Mouse (Mus musculus) CH12.LX (cell line): ENCODE measurements around the gene Pced1b. TPM values are rescaled to one million over a fixed set of nuclear protein-coding genes. Genes with fewer than 3 reads are reported as not detected.

Experiments
- DNase-seq: peaks from one replicate; pipeline ENCODE4 v3.0.0-alpha.2; 2013; ENCODE audit errors: extremely low read depth
- H3K27ac ChIP-seq: 2 replicates; pipeline ENCODE4 v1.5.1; 2012; ENCODE audit warnings: low read depth, mild to moderate bottlenecking, control low read depth, moderate library complexity; ENCODE audit not compliant: insufficient read depth
- H3K27me3 ChIP-seq: replicated peaks from 2 replicates; pipeline ENCODE3; 2012; ENCODE audit warnings: inconsistent platforms
- H3K36me3 ChIP-seq, 2 experiments: replicated peaks in 1 of 2; 2 replicates each; pipeline versions ENCODE3 to v1.6.1; 2012; ENCODE audit warnings: inconsistent platforms in 1 of 2, low read length in 1 of 2, mild to moderate bottlenecking in 1 of 2, mixed read lengths in 1 of 2, moderate library complexity in 1 of 2; ENCODE audit not compliant: control insufficient read depth in 1 of 2, insufficient read depth in 1 of 2
- H3K4me1 ChIP-seq, 2 experiments: 2 replicates each; pipeline ENCODE4 v1.6.1; 2012; ENCODE audit warnings: inconsistent platforms in 1 of 2, moderate library complexity in 1 of 2; ENCODE audit not compliant: insufficient read depth in 2 of 2, control insufficient read depth in 1 of 2
- H3K4me2 ChIP-seq: 2 replicates; pipeline ENCODE4 v1.6.1; 2012; ENCODE audit warnings: low read depth, mild to moderate bottlenecking, control low read depth; ENCODE audit not compliant: poor library complexity, insufficient read depth, severe bottlenecking
- H3K4me3 ChIP-seq, 3 experiments: fragments of 150-350 bp in 1 of 3; sonication (generic) in 1 of 3; replicated peaks in 1 of 3; 2 replicates each; pipeline versions ENCODE3 to v1.5.1; 2011 to 2012; ENCODE audit warnings: low read depth in 2 of 3, low read length in 2 of 3, mild to moderate bottlenecking in 2 of 3, moderate library complexity in 2 of 3, control low read depth in 1 of 3, improper control_type of control experiment in 1 of 3, inconsistent platforms in 1 of 3, mixed read lengths in 1 of 3; ENCODE audit not compliant: poor library complexity in 1 of 3
- H3K79me2 ChIP-seq: replicated peaks from 2 replicates; pipeline ENCODE4 v1.6.1; 2012; ENCODE audit warnings: mild to moderate bottlenecking, moderate library complexity; ENCODE audit not compliant: control insufficient read depth, poor library complexity, insufficient read depth, severe bottlenecking; ENCODE audit errors: extremely low read depth
- H3K9ac ChIP-seq: 2 replicates; pipeline ENCODE4 v1.6.1; 2012; ENCODE audit warnings: low read depth, mild to moderate bottlenecking, control low read depth, moderate library complexity; ENCODE audit not compliant: insufficient read depth
- H3K9me3 ChIP-seq: replicated peaks from 2 replicates; pipeline ENCODE3; 2012; ENCODE audit warnings: low read length, inconsistent platforms, mixed read lengths
- BHLHE40 ChIP-seq: IDR thresholded peaks from 2 replicates; pipeline ENCODE4 v1.6.1; 2011; ENCODE audit warnings: mild to moderate bottlenecking, low read depth, low read length, improper control_type of control experiment
- EP300 ChIP-seq: IDR thresholded peaks from 2 replicates; pipeline ENCODE4 v1.6.1; 2011; ENCODE audit warnings: low read length, improper control_type of control experiment
- MAFK ChIP-seq: IDR thresholded peaks from 2 replicates; pipeline ENCODE4 v1.6.1; 2011; ENCODE audit warnings: low read length, improper control_type of control experiment; ENCODE audit not compliant: insufficient replicate concordance
- MAZ ChIP-seq: IDR thresholded peaks from 2 replicates; pipeline ENCODE4 v1.6.1; 2012; ENCODE audit warnings: low read depth, mild to moderate bottlenecking, inconsistent platforms, low read length, improper control_type of control experiment, moderate library complexity
- MEF2A ChIP-seq: IDR thresholded peaks from 2 replicates; pipeline ENCODE4 v1.6.1; 2014; ENCODE audit warnings: low read depth, mild to moderate bottlenecking, inconsistent platforms, low read length, improper control_type of control experiment, borderline replicate concordance
- MXI1 ChIP-seq: IDR thresholded peaks from 2 replicates; pipeline ENCODE4 v1.6.1; 2011; ENCODE audit warnings: mild to moderate bottlenecking, low read depth, low read length, improper control_type of control experiment
- MYC ChIP-seq: IDR thresholded peaks from 2 replicates; pipeline ENCODE4 v1.6.1; 2011; ENCODE audit warnings: low read depth, mild to moderate bottlenecking, improper control_type of control experiment, low read length
- NRF1 ChIP-seq: IDR thresholded peaks from 2 replicates; pipeline ENCODE4 v1.6.1; 2014; ENCODE audit warnings: low read depth, mild to moderate bottlenecking, inconsistent platforms, low read length, improper control_type of control experiment, moderate library complexity
- PAX5 ChIP-seq: IDR thresholded peaks from 2 replicates; pipeline ENCODE4 v1.6.1; 2012; ENCODE audit warnings: low read length, inconsistent platforms, mixed read lengths
- POLR2A ChIP-seq: IDR thresholded peaks from 2 replicates; pipeline ENCODE4 v1.6.1; 2011; ENCODE audit warnings: low read depth, mild to moderate bottlenecking, improper control_type of control experiment, low read length
- RAD21 ChIP-seq: IDR thresholded peaks from 2 replicates; pipeline ENCODE4 v1.6.1; 2011; ENCODE audit warnings: low read depth, mild to moderate bottlenecking, low read length, improper control_type of control experiment, moderate library complexity
- RCOR1 ChIP-seq: conservative IDR thresholded peaks from 2 replicates; pipeline ENCODE4 v1.6.1; 2012; ENCODE audit warnings: low read depth, mild to moderate bottlenecking, inconsistent platforms, low read length, improper control_type of control experiment
- SIN3A ChIP-seq: IDR thresholded peaks from 2 replicates; pipeline ENCODE4 v1.6.1; 2012; ENCODE audit warnings: low read length, improper control_type of control experiment, inconsistent platforms
- TBP ChIP-seq: conservative IDR thresholded peaks from 2 replicates; pipeline ENCODE4 v1.6.1; 2011; ENCODE audit warnings: low read depth, low read length, improper control_type of control experiment
- UBTF ChIP-seq: IDR thresholded peaks from 2 replicates; pipeline ENCODE4 v1.6.1; 2012; ENCODE audit warnings: low read depth, mild to moderate bottlenecking, inconsistent platforms, low read length, improper control_type of control experiment, moderate library complexity
- USF2 ChIP-seq: conservative IDR thresholded peaks from 2 replicates; pipeline ENCODE4 v1.6.1; 2011; ENCODE audit warnings: low read depth, low read length, improper control_type of control experiment
- ZC3H11A ChIP-seq: IDR thresholded peaks from 2 replicates; pipeline ENCODE4 v1.6.1; 2012; ENCODE audit warnings: low read depth, mild to moderate bottlenecking, inconsistent platforms, low read length, improper control_type of control experiment
- ZKSCAN1 ChIP-seq: IDR thresholded peaks from 2 replicates; pipeline ENCODE4 v1.6.1; 2012; ENCODE audit warnings: low read depth, inconsistent platforms, low read length, improper control_type of control experiment, borderline replicate concordance
- dilution Hi-C: fragments of 300-500 bp; cut with MboI; formaldehyde crosslinking; loops from 2 replicates; pipeline ENCODE4 v1.14.3; 2020; ENCODE audit warnings: low sequenced_read_pairs; ENCODE audit not compliant: extremely low pct_unique_long_range_greater_than_20kb, extremely low pct_ligation_motif_present
- in situ Hi-C: fragments of 300-500 bp; cut with MboI; formaldehyde crosslinking; loops from 3 replicates; pipeline ENCODE4 v1.14.3; 2019; ENCODE audit warnings: low sequenced_read_pairs, low pct_ligation_motif_present, low pct_unique_long_range_greater_than_20kb, mixed read lengths
- polyA plus RNA-seq: library from polyadenylated mRNA; unstranded; fragments of >175 nt; gene quantifications from 2 replicates; pipeline ENCODE4 v1.2.1, GENCODE M21; 2012; ENCODE audit warnings: low read depth; ENCODE audit not compliant: insufficient read length
- total RNA-seq, 2 experiments: library from RNA; depleted of rRNA; stranded (reverse); fragments of 300-350 nt in 1 of 2; fragments of >200 nt in 1 of 2; gene quantifications; 2 replicates each; pipeline ENCODE4 v1.2.3; 2012 to 2014

The Pced1b gene
- total and polyA plus RNA-seq, 3 experiments: 12.3 to 44.2 (median 21.1) TPM

DNA sequence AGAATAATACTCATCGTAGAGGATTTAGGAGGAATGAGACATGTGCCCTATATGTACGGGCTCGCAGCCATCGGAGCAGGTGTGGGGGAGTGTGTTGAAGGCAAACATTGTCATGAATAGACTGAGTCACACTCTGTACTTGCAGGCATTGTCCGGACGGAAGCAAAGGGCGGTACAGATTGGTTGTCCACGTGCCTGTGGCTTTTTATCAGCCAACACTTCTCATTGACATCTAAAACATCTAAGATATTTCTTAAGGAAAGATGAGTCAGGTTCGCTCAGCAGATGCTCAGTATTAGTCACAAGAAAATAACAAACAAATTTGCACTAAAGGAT is 68.5 kb downstream of the Pced1b start:
- Histone ChIP-seq H3K79me2 (no peaks in the 10 kb centered on the region), H3K9me3 (no peaks in the 10 kb centered on the region), H3K4me1 (no peaks in the 10 kb centered on the region), H3K36me3 (no peaks in the 10 kb centered on the region), H3K27ac (no peak overlapping the region), H3K27me3 (no peaks in the 10 kb centered on the region), H3K4me2 (no peak overlapping the region), H3K4me3 (no peak overlapping the region), H3K9ac (no peak overlapping the region)
- dilution Hi-C loops: no loop called here
- TF ChIP-seq MXI1: no peak
- TF ChIP-seq EP300: no peak
- no peak for TF ChIP-seq ZC3H11A
- TF ChIP-seq ZKSCAN1: no peak
- no peak for TF ChIP-seq TBP
- no peak for TF ChIP-seq MEF2A
- TF ChIP-seq NRF1: no peak
- TF ChIP-seq RCOR1: no peak
- TF ChIP-seq USF2: no peak
- in situ Hi-C loops: no loop called here
- DNase-seq: no peak

DNA sequence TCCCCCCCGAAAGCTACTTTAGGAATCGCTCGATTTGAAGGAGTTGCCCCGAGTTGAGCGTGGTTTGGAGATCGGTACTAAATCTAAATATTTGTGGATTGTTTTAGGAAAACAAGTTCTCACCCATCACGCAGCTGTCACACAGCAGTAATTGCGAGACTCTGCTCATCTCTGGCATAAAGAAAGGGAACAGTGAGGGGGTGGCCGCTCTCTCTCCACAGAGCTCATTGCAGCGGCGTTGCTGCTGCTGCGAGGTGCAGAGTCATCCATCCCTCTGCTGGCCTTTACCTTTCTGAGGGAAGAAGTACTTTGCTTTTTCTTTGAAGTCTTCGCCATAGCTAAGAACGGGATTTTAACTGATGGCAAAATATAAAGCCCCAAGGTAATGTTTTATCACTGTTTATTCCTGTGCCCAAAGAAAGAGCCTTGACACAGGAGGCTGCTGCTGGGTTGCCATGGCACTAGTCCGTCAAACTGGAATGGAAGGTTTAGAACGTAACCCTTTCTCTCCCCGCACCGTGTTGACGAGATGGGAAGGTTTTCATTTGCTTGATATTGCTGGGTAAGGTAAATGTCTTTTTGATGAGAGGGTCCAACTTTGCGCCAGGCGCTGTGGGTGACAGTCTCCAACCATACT is 71.6 kb downstream of the Pced1b start:
- Histone ChIP-seq H3K4me2 (no peak overlapping the region), H3K27me3 (no peaks in the 10 kb centered on the region), H3K9me3 (no peaks in the 10 kb centered on the region), H3K27ac (no peak overlapping the region), H3K4me1 (no peaks in the 10 kb centered on the region), H3K4me3 (no peak overlapping the region), H3K36me3 (peaks cover 0 to 3% of the 10 kb centered on the region in 2 experiments), H3K9ac (no peak overlapping the region), H3K79me2 (no peaks in the 10 kb centered on the region)
- TF ChIP-seq PAX5 (no peak), MYC (no peak), BHLHE40 (no peak), USF2 (no peak), POLR2A (no peak), NRF1 (no peak), SIN3A (no peak), RAD21 (no peak), UBTF (no peak), MAFK (no peak), MAZ (no peak), MXI1 (no peak)
- dilution Hi-C loops (no loop called here), in situ Hi-C loops (no loop called here)
- DNase-seq: no peak
